Mouse (Mus musculus): Measurements from ENCODE around the gene Rem2.

The Rem2 gene

DNA sequence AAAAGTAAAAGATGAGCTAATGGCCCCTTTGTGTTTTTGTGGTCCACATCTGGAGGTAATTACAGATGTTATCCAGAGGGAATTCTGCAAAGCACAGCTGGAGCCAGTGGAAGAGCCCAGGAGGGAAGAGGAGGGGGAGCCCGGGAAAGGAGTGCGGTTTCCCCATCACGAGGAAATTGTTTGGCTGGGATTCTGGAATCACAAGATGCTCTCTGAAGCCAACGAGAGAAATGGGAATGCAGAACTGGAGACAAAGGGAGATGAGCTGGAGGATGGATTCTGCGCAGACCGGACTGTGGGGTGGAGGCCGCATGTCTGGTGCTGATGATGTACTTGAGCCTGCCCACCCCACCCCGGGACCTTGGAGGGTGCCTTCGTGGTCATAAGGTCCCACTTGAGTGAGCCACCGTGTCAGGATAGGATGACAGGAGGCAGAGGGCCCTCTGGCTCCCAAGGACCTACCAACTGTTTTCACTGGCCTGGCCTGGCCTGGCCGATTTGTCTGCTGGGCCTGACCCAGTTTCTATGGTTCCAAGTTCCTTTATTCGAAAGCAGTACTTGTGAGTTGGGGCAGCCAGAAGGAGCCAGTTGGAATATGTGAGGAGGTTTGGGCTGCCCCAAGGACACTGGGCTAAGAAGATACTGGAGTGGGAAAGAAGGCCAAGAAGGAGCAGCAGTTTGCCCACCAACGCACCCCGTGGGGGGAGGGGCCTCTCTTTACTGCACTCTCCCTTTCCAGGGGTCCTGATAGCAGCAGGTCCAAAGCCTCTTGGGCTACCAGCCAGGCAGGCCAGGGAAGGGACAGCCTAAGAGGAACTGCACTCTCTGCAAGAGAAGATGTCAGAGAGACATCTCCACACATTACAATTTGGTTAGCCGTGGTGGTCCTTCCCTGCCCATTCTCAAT, 31.9 kb upstream of the Rem2 start:
- DNase-seq (ENCODE audit: low spot score) = peak; percentile 56

DNA sequence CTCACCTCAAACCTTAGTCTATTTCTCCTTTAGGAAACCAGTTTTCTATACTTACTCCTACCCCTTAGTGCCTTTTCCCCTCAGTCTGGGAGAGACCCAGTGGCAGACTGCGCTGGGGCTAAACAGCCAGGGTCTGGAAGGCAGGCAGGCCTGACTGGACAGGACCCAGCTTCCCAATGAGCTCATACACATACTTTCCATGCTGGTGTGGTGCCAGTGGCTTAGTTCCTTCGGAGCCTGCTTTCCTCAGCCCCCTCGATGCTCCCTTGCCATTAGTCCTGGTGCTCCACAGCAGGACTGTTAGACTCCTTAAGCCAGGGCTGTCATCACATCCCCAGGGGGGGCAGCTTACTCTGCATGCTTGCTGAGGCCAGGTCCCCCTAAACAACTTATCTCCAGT, 30.4 kb upstream of the Rem2 start:
- DNase-seq (ENCODE audit: low spot score) = no peak

DNA sequence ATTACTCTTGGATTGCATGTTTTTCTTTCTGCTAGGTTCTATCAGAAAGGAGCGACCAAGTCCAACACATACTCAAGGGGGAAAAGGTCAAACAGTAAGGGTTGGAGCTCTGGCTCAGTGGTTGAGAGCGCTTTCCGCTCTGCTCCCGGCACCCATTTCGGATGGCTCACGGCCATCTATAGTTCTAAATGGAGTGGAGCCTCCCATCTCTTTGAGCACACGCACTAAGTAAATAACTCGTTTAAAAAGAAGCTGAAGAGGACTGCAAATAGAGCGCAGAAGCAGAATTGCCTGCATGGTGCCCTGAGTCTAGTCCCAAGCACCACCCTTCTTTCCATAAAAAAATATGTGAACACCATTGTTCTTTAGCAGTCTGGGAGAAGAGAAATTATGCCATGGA, 22.3 kb upstream of the Rem2 start:
- DNase-seq (ENCODE audit: low spot score) = no peak

DNA sequence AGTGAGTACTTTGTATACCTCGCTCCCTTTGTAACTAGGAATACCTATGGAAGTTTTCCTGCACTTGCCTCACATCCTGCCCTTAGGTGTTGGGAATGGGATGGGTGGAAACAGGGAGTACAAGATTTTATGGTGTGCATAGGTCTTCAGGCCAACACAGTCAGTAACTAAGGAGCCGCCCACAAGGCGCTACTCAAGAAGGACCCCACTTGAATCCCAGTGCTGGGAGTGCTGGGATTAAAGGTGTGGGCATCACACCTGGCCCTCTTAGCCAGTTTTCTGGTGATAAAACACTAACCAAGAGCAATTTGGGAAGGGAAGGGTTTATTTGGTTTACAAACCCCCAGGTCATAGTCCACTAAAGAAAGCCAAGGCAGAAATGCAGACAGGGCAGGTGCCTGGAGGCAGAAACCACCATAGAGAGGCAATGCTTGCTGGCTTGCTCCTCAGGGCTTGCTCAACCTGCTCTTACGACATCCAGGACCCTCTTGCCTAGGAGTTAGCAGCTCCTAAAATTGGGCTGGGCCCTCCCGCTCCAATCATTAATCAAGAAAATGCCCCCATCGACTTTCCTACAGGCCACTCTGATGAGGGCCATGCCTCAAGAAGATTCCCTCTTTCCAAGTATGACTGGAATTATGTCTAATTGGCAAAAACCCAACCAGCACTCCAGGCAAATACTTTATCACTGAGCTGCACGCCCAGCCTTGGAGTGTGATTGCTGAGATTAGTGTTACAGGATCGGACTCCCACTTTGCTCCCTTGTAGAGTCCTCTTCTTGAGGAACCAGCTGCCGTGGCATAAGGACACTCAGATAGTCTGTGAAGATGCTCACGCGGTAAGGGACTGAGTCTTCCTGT, 21.0 kb upstream of the Rem2 start:
- DNase-seq (ENCODE audit: low spot score) = no peak

- DNase-seq (ENCODE audit: low spot score) = no peak
Observed at GRCm38 (mm10) chr14:54457907-54458569, 17.9 kb upstream of the Rem2 start.

GRCm38 (mm10) chr14:54462146-54462545, 13.8 kb upstream of the Rem2 start:
- no peak for DNase-seq (ENCODE audit: low spot score)

- DNase-seq (ENCODE audit: low spot score) = no peak
Observed at GRCm38 (mm10) chr14:54463108-54463958, 12.6 kb upstream of the Rem2 start.

DNA sequence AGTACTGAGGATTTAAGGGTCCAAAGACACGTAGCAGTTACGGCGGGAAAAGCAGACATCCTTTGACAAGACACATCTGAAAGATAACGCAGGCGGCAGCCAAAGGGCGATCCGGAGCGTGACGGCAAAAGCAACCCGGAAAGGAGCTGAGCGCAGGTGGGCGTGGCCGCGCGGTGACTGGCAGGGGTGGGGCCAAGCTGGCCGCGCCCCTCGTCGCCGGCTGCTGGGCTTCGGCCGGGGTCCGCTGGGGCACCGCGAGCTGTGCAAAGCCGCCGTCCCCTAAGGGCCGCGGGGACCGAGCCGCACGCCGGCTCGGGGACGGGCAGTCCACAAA, 12.0 kb upstream of the Rem2 start, which contains the start of gene Lrp10:
TSS of gene Lrp10 (plus strand) at position 179 of the 334 bp plus-strand sequence.
- DNase-seq (ENCODE audit: low spot score) = peak; percentile 87

DNA sequence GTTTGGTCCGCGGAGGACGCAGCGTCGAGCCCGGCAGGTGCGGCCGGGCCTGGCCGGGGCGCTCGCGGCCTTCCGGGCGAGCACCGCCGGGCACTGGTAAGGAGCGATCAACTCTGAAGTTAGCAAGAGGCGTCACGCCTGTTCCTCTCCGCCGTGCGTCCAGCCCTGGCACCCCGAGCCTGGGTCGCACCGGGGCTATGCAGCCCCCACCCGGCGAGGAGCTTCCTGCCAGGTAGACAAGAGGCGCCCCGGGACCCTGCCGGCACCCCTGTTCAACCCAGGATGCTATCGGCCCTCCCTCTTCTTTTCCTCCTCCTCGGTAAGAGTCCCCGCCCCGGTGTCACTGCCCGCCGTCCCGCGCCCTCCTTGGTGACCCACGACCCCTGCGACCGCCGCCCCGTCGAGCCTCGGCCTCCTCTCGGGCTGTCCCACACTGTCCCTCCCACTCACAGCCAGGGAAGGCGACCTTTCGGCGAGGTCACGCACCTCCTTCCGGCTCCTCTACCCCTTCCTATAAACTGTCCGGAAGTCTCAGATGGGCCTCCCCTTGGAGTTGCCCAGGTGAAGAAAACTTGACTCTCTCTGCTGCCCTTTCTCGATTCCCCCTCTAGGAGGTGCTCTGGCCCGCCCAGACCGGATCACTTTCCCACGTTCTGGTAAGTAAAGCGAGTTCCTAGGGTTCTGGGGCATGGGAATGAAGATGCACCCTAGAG, 11.5 kb upstream of the Rem2 start:
- peak; percentile 68 for DNase-seq (ENCODE audit: low spot score)

- no peak for DNase-seq (ENCODE audit: low spot score)
Observed at GRCm38 (mm10) chr14:54471467-54471866, 4.4 kb upstream of the Rem2 start.

- DNase-seq (ENCODE audit: low spot score) = no peak
Observed at GRCm38 (mm10) chr14:54472671-54473070, 3.2 kb upstream of the Rem2 start.

DNA sequence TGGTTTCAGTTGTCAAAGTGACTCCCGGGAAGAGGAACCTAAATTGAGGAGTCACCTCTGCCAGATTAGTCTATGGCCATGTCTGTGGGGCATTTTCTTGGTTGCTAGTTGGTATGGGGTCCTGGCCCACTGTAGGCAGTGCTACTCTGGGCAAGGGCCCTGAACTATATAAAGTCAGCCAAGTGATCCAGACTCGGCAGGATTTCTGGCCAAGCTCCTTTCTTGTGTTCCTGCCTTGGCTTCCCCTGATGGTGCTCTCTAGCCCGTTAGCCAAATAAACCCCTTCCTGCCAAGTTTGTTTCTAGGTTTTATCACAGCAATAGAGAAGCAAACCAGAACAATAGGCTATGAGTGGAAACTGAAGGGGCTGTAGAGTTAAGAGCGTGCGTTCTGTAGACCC, 1.2 kb upstream of the Rem2 start:
- no peak for DNase-seq (ENCODE audit: low spot score)

- DNase-seq (ENCODE audit: low spot score) = no peak
Observed at GRCm38 (mm10) chr14:54477172-54477909, 1.4 kb downstream of the Rem2 start.

GRCm38 (mm10) chr14:54479451-54479920, 3.6 kb downstream of the Rem2 start:
- peak; percentile 28 for DNase-seq (ENCODE audit: low spot score)

DNA sequence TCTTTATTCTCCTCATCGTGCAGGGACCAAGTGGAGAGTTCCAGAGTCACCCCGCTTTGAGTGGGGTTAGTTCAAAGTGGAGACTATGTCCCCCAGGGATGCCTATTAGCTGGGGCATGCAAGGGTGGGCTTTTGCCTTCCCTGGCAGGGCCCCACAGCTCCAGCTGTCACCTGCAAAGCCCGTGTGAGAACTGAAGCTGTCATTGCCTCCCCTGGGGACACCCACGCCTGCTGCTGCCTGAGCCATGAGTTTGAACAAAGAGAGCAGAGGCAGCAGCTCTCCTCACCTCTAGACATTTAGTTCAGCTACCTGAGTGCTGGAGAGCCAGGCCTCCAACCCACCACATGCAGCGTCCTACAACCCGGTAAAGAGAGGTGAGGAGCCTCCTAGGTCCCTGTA, 4.8 kb downstream of the Rem2 start:
- DNase-seq (ENCODE audit: low spot score) = no peak

GRCm38 (mm10) chr14:54481402-54481801, 5.5 kb downstream of the Rem2 start:
- DNase-seq (ENCODE audit: low spot score) = no peak

DNA sequence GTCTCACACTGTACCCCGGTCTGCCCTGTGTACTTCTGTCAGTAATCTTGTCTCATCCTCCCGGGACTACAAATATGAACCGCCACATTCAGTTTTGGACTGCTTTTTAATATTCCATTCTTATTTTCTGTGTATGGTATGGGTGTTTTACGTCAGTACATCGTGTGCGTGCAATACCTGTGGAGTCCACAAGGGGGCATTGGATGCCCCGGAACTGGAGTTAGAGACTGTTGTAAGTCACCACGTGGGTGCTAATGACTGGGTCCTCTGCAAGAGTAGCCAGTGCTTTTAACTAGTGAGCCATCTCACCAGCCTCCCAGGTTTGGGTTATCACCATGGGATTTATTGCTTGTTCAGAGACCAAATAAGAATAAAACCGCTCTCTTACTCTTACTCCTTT, 6.6 kb downstream of the Rem2 start:
- DNase-seq (ENCODE audit: low spot score) = peak; percentile 57

DNA sequence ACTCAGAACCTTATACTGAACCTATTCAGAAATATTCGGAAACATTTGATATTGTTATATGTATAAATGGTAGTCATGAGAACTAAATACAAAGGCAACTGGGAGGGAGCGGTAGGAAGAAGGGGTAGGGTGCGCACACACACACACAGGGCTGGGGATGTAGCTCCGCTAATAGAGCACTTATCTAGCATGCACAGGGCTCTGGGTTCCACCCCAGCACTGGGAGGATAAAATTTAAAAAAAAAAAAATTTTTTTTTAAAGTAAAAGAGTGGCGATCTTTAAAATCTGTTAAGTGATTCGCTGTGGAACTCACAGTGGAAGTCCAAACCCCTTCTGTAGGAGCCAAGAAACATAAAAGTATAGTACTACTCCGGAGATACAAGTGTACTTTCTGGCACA, 10.0 kb downstream of the Rem2 start:
- DNase-seq (ENCODE audit: low spot score) = no peak

GRCm38 (mm10) chr14:54487732-54488131, 11.8 kb downstream of the Rem2 start:
- no peak for DNase-seq (ENCODE audit: low spot score)

DNA sequence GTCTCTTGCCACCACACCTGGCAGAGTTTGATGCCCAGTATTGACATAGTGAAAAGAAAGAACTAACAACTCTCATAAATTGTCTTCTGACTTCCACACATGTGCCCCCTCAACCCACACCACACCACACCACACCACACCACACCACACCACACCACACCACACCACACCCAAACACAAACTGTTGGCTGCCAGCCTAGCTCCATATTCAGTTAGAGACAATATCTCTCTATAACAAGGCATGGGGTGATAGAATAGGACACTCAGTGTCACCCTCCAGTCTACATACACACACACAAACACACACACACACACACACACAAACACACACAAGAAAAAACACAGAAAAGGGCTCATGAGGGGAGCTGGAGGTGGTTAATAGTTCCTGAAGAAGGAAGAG, 12.4 kb downstream of the Rem2 start:
- DNase-seq (ENCODE audit: low spot score) = no peak

Data from testis, postnatal 14 days (tissue).